Mouse (Mus musculus) ovary, postnatal 10 days (tissue): ENCODE measurements at regions not wholly inside any gene's neighbourhood (a gene's known extent, or its start where the extent isn't known, plus 50 kb on each side); places are given as distances from the start of the nearest gene placed in this dataset.

Experiments
- DNase-seq: peaks from one replicate; pipeline ENCODE4 v3.0.0; 2022; ENCODE audit warnings: low spot score

- no peak for DNase-seq
Measured at GRCm38 (mm10) chr10:37275857-37276256, 137.1 kb upstream of the Marcks start.

- DNase-seq: no peak
Measured at GRCm38 (mm10) chr10:37275271-37275670, 136.6 kb upstream of the Marcks start.

- DNase-seq: no peak
Measured at GRCm38 (mm10) chr10:37271967-37272366, 133.2 kb upstream of the Marcks start.

GRCm38 (mm10) chr10:37270236-37271000 lies 131.7 kb upstream of the Marcks start:
- DNase-seq: no peak

GRCm38 (mm10) chr10:37266909-37267308 lies 128.2 kb upstream of the Marcks start:
- DNase-seq: no peak

- DNase-seq: no peak
Measured at GRCm38 (mm10) chr10:37260791-37261488, 122.2 kb upstream of the Marcks start.

GRCm38 (mm10) chr10:37259186-37259585 lies 120.5 kb upstream of the Marcks start:
- DNase-seq: no peak

GRCm38 (mm10) chr10:37257544-37257943 lies 118.8 kb upstream of the Marcks start:
- DNase-seq: no peak

GRCm38 (mm10) chr10:37250934-37251521 lies 112.3 kb upstream of the Marcks start:
- no peak for DNase-seq

- no peak for DNase-seq
Measured at GRCm38 (mm10) chr10:37250157-37250556, 111.4 kb upstream of the Marcks start.

GRCm38 (mm10) chr10:37249511-37249910 lies 110.8 kb upstream of the Marcks start:
- DNase-seq: no peak

GRCm38 (mm10) chr10:37247121-37247520 lies 108.4 kb upstream of the Marcks start:
- no peak for DNase-seq

- no peak for DNase-seq
Measured at GRCm38 (mm10) chr10:37243136-37243535, 104.4 kb upstream of the Marcks start.

GRCm38 (mm10) chr10:37241821-37242263 lies 103.1 kb upstream of the Marcks start:
- DNase-seq: no peak

GRCm38 (mm10) chr10:37240634-37241033 lies 101.9 kb upstream of the Marcks start:
- DNase-seq: no peak

- DNase-seq: no peak
Measured at GRCm38 (mm10) chr10:37240201-37240600, 101.5 kb upstream of the Marcks start.

GRCm38 (mm10) chr10:37236001-37236822 lies 97.5 kb upstream of the Marcks start:
- DNase-seq: no peak

GRCm38 (mm10) chr10:37231936-37232556 lies 93.3 kb upstream of the Marcks start:
- no peak for DNase-seq

GRCm38 (mm10) chr10:37231159-37231558 lies 92.4 kb upstream of the Marcks start:
- DNase-seq: no peak

- DNase-seq: no peak
Measured at GRCm38 (mm10) chr10:37227889-37228288, 89.2 kb upstream of the Marcks start.

GRCm38 (mm10) chr10:37221730-37222129 lies 83.0 kb upstream of the Marcks start:
- no peak for DNase-seq

GRCm38 (mm10) chr10:37220434-37220833 lies 81.7 kb upstream of the Marcks start:
- no peak for DNase-seq
